Mouse (Mus musculus): Measurements from ENCODE around the gene Slc25a21. TPM values are rescaled to one million over a fixed set of nuclear protein-coding genes. Genes with fewer than 3 reads are reported as not detected.
A peak's percentile ranks its signal among the peaks of the same experiment; 100 is the strongest.

Gene Slc25a21
- polyA plus RNA-seq, 1 experiment from 2014 or later, result 18.7 TPM

- ATAC-seq (ENCODE audit: low read depth), result 0 out of 2 replicates have a peak, but pooled peaks have one; percentile 41
- no peak overlapping the region for H3K27ac ChIP-seq (ENCODE audit: low read length)
- WGBS (ENCODE audit: insufficient replicate concordance), result 76% methylated on average over 8 of the region's 8 CpGs
- no peak overlapping the region for H3K4me3 ChIP-seq (ENCODE audit: low read depth, low read length)
- H3K4me2 ChIP-seq (ENCODE audit: low read depth, low read length), result no peak overlapping the region
- H3K9ac ChIP-seq (ENCODE audit: low read depth, low read length), result no peak overlapping the region
- H3K36me3 ChIP-seq (ENCODE audit: control insufficient read depth, insufficient read depth), result no peaks in the 10 kb centered on the region
- no peaks in the 10 kb centered on the region for H3K9me3 ChIP-seq (replicated peaks; ENCODE audit: control insufficient read depth, low read length)
- no peaks in the 10 kb centered on the region for H3K4me1 ChIP-seq (ENCODE audit: control insufficient read depth, low read depth, low read length)
- no peaks in the 10 kb centered on the region for H3K27me3 ChIP-seq (ENCODE audit: control insufficient read depth, insufficient read depth, low read depth, low read length)
These were observed 299.3 kb downstream of the Slc25a21 start for GRCm38 (mm10) chr12:56897976-56898375.

GRCm38 (mm10) chr12:56897221-56897937 lies 299.9 kb downstream of the Slc25a21 start:
- Histone ChIP-seq H3K9ac (ENCODE audit: low read depth, low read length) (no peak overlapping the region), H3K4me1 (ENCODE audit: control insufficient read depth, low read depth, low read length) (no peaks in the 10 kb centered on the region), H3K9me3 (replicated peaks; ENCODE audit: control insufficient read depth, low read length) (no peaks in the 10 kb centered on the region), H3K4me2 (ENCODE audit: low read depth, low read length) (no peak overlapping the region), H3K36me3 (ENCODE audit: control insufficient read depth, insufficient read depth) (no peaks in the 10 kb centered on the region), H3K27ac (ENCODE audit: low read length) (no peak overlapping the region), H3K27me3 (ENCODE audit: control insufficient read depth, insufficient read depth, low read depth, low read length) (no peaks in the 10 kb centered on the region), H3K4me3 (ENCODE audit: low read depth, low read length) (no peak overlapping the region)
- 73% methylated on average over 8 of the region's 8 CpGs for WGBS (ENCODE audit: insufficient replicate concordance)
- ATAC-seq (ENCODE audit: low read depth), result peak; percentile 77

GRCm38 (mm10) chr12:56894963-56895362 lies 302.3 kb downstream of the Slc25a21 start:
- Histone ChIP-seq H3K4me2 (ENCODE audit: low read depth, low read length) (no peak overlapping the region), H3K9ac (ENCODE audit: low read depth, low read length) (no peak overlapping the region), H3K9me3 (replicated peaks; ENCODE audit: control insufficient read depth, low read length) (no peaks in the 10 kb centered on the region), H3K4me1 (ENCODE audit: control insufficient read depth, low read depth, low read length) (no peaks in the 10 kb centered on the region), H3K27ac (ENCODE audit: low read length) (no peak overlapping the region), H3K4me3 (ENCODE audit: low read depth, low read length) (no peak overlapping the region), H3K27me3 (ENCODE audit: control insufficient read depth, insufficient read depth, low read depth, low read length) (no peaks in the 10 kb centered on the region), H3K36me3 (ENCODE audit: control insufficient read depth, insufficient read depth) (no peaks in the 10 kb centered on the region)
- WGBS (ENCODE audit: insufficient replicate concordance), result 71% methylated on average over 5 of the region's 5 CpGs
- no peak for ATAC-seq (ENCODE audit: low read depth)

- no peak for ATAC-seq (ENCODE audit: low read depth)
- 57% methylated on average over 6 of the region's 6 CpGs for WGBS (ENCODE audit: insufficient replicate concordance)
These were observed 306.2 kb downstream of the Slc25a21 start for GRCm38 (mm10) chr12:56890891-56891726.

GRCm38 (mm10) chr12:56877796-56878195 lies 319.5 kb downstream of the Slc25a21 start:
- no peak overlapping the region for H3K27ac ChIP-seq (ENCODE audit: low read length)
- no peak overlapping the region for H3K9ac ChIP-seq (ENCODE audit: low read depth, low read length)
- no peaks in the 10 kb centered on the region for H3K9me3 ChIP-seq (replicated peaks; ENCODE audit: control insufficient read depth, low read length)
- H3K36me3 ChIP-seq (ENCODE audit: control insufficient read depth, insufficient read depth), result no peaks in the 10 kb centered on the region
- no peak overlapping the region for H3K4me3 ChIP-seq (ENCODE audit: low read depth, low read length)
- 69% methylated on average over 3 of the region's 3 CpGs for WGBS (ENCODE audit: insufficient replicate concordance)
- H3K27me3 ChIP-seq (ENCODE audit: control insufficient read depth, insufficient read depth, low read depth, low read length), result no peaks in the 10 kb centered on the region
- no peaks in the 10 kb centered on the region for H3K4me1 ChIP-seq (ENCODE audit: control insufficient read depth, low read depth, low read length)
- ATAC-seq (ENCODE audit: low read depth), result no peak
- no peak overlapping the region for H3K4me2 ChIP-seq (ENCODE audit: low read depth, low read length)

More at GRCm38 (mm10) chr12:56890891-56891726, 306.2 kb downstream of the Slc25a21 start:
- Histone ChIP-seq H3K4me1 (ENCODE audit: control insufficient read depth, low read depth, low read length) (no peaks in the 10 kb centered on the region), H3K4me3 (ENCODE audit: low read depth, low read length) (no peak overlapping the region), H3K9ac (ENCODE audit: low read depth, low read length) (no peak overlapping the region), H3K27ac (ENCODE audit: low read length) (no peak overlapping the region), H3K36me3 (ENCODE audit: control insufficient read depth, insufficient read depth) (no peaks in the 10 kb centered on the region), H3K4me2 (ENCODE audit: low read depth, low read length) (no peak overlapping the region), H3K27me3 (ENCODE audit: control insufficient read depth, insufficient read depth, low read depth, low read length) (no peaks in the 10 kb centered on the region), H3K9me3 (replicated peaks; ENCODE audit: control insufficient read depth, low read length) (no peaks in the 10 kb centered on the region)

- no peak for ATAC-seq (ENCODE audit: low read depth)
- no peak overlapping the region for H3K4me2 ChIP-seq (ENCODE audit: low read depth, low read length)
- no peak overlapping the region for H3K27ac ChIP-seq (ENCODE audit: low read length)
- H3K9ac ChIP-seq (ENCODE audit: low read depth, low read length), result no peak overlapping the region
- no peaks in the 10 kb centered on the region for H3K36me3 ChIP-seq (ENCODE audit: control insufficient read depth, insufficient read depth)
- no peaks in the 10 kb centered on the region for H3K9me3 ChIP-seq (replicated peaks; ENCODE audit: control insufficient read depth, low read length)
- no peaks in the 10 kb centered on the region for H3K27me3 ChIP-seq (ENCODE audit: control insufficient read depth, insufficient read depth, low read depth, low read length)
- H3K4me3 ChIP-seq (ENCODE audit: low read depth, low read length), result no peak overlapping the region
- WGBS (ENCODE audit: insufficient replicate concordance), result 70% methylated on average over 7 of the region's 7 CpGs
- H3K4me1 ChIP-seq (ENCODE audit: control insufficient read depth, low read depth, low read length), result no peaks in the 10 kb centered on the region
These were observed 320.7 kb downstream of the Slc25a21 start for GRCm38 (mm10) chr12:56876549-56876948.

GRCm38 (mm10) chr12:56873204-56873603 lies 324.1 kb downstream of the Slc25a21 start:
- no peak overlapping the region for H3K9ac ChIP-seq (ENCODE audit: low read depth, low read length)
- H3K27me3 ChIP-seq (ENCODE audit: control insufficient read depth, insufficient read depth, low read depth, low read length), result no peaks in the 10 kb centered on the region
- no peaks in the 10 kb centered on the region for H3K9me3 ChIP-seq (replicated peaks; ENCODE audit: control insufficient read depth, low read length)
- no peak for ATAC-seq (ENCODE audit: low read depth)
- no peak overlapping the region for H3K4me3 ChIP-seq (ENCODE audit: low read depth, low read length)
- no peak overlapping the region for H3K27ac ChIP-seq (ENCODE audit: low read length)
- H3K4me2 ChIP-seq (ENCODE audit: low read depth, low read length), result no peak overlapping the region
- no peaks in the 10 kb centered on the region for H3K36me3 ChIP-seq (ENCODE audit: control insufficient read depth, insufficient read depth)
- H3K4me1 ChIP-seq (ENCODE audit: control insufficient read depth, low read depth, low read length), result no peaks in the 10 kb centered on the region

GRCm38 (mm10) chr12:56870569-56870968 lies 326.7 kb downstream of the Slc25a21 start:
- WGBS (ENCODE audit: insufficient replicate concordance), result 60% methylated on average over 3 of the region's 3 CpGs
- no peak overlapping the region for H3K9ac ChIP-seq (ENCODE audit: low read depth, low read length)
- H3K27ac ChIP-seq (ENCODE audit: low read length), result no peak overlapping the region
- H3K27me3 ChIP-seq (ENCODE audit: control insufficient read depth, insufficient read depth, low read depth, low read length), result no peaks in the 10 kb centered on the region
- no peaks in the 10 kb centered on the region for H3K9me3 ChIP-seq (replicated peaks; ENCODE audit: control insufficient read depth, low read length)
- no peaks in the 10 kb centered on the region for H3K4me1 ChIP-seq (ENCODE audit: control insufficient read depth, low read depth, low read length)
- H3K4me2 ChIP-seq (ENCODE audit: low read depth, low read length), result no peak overlapping the region
- no peak overlapping the region for H3K4me3 ChIP-seq (ENCODE audit: low read depth, low read length)
- H3K36me3 ChIP-seq (ENCODE audit: control insufficient read depth, insufficient read depth), result no peaks in the 10 kb centered on the region
- ATAC-seq (ENCODE audit: low read depth), result no peak
